Mouse (Mus musculus) lung, adult 2 months (tissue): Measurements from ENCODE around the gene Foxo6.

ENCODE experiments used
- CTCF ChIP-seq: fragments of 200-500 bp; IDR thresholded peaks from 2 replicates; pipeline ENCODE4 v1.5.1; 2011; ENCODE audit warnings: mild to moderate bottlenecking, low read length, control low read depth; ENCODE audit not compliant: insufficient read depth
- POLR2A ChIP-seq: fragments of 200-500 bp; IDR thresholded peaks from 2 replicates; pipeline ENCODE4 v1.6.1; 2011; ENCODE audit warnings: low read depth, mild to moderate bottlenecking, control low read depth, low read length, borderline replicate concordance; ENCODE audit errors: extremely low read depth

DNA sequence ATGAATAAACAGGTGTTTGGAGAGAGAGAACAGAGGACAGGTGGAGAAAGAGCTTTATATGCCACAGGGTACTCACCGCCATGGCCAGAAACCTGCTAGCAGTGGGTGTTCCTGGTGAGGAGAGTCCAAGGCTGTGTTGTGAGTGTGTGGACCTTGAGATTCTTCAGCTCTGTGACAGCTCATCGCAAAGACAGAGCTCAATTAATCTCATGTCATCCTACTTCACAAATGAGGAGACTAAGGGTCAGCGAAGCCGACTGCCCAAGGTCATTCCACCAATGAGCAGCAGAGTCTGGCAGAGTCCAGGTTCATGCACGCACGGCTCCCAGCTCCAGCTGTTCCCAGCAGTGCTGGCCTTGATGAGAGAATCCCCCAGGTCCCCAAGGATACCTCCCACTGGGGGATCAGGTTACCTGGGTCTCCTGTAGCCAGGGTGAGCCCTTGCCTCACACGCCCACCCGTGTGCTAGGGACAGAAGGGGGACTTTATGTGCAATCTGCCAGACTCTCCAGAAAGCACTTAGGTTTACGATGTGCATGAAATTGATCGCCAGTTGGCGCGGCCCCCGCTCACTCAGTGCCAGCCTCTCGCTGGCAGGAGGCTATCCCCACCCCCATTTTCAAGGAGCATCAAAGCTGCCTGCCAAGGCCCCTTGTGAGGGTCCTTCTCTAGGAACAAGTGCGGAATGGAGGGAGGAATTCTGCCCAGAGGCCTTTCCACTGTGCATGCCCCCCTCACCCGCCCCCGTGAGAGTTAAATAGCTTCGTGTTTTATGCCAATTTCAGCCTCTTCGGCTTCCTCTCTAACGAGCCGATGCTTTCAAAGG is 27.6 kb downstream of the Foxo6 start:
- no peak for TF ChIP-seq CTCF
- TF ChIP-seq POLR2A: no peak
